Mouse (Mus musculus) lung, adult 2 months (tissue): ENCODE data around the gene Nek9.

Experiments used
- CTCF ChIP-seq: fragments of 200-500 bp; IDR thresholded peaks from 2 replicates; pipeline ENCODE4 v1.5.1; 2011; ENCODE audit warnings: mild to moderate bottlenecking, low read length, control low read depth; ENCODE audit not compliant: insufficient read depth
- POLR2A ChIP-seq: fragments of 200-500 bp; IDR thresholded peaks from 2 replicates; pipeline ENCODE4 v1.6.1; 2011; ENCODE audit warnings: low read depth, mild to moderate bottlenecking, control low read depth, low read length, borderline replicate concordance; ENCODE audit errors: extremely low read depth

DNA sequence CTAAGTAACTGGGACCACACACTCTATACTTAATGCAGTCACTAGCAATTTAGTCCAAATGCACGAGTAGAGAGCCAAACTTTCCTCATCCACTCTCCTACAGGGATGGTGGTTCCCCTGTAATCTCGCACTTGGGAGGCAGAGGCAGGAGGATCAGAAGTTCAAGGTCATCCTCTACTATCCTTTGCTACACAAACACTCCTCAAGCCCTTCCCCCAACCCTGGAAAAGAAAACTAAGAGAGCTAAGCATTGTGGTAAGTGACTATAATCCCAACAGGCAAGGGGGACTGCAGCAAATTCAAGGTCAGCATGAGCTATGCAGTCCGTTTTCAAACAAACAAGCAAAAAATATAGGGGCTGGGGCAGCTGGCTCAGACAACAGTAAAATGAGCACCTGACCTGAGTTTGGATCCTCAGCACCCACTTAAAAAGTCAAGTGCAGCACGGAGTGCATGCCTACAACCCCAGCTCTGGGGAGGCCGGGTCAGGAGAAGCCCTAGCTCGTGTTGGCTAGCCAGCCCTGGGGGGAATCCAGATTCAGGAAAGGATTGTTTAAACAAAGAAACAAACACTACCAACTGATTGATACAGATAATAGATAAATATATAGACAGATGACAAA is 29.4 kb upstream of the Nek9 start:
- no peak for TF ChIP-seq POLR2A
- TF ChIP-seq CTCF = no peak
